Mouse (Mus musculus): ENCODE data around the gene Gm5767.

The Gm5767 gene

DNA sequence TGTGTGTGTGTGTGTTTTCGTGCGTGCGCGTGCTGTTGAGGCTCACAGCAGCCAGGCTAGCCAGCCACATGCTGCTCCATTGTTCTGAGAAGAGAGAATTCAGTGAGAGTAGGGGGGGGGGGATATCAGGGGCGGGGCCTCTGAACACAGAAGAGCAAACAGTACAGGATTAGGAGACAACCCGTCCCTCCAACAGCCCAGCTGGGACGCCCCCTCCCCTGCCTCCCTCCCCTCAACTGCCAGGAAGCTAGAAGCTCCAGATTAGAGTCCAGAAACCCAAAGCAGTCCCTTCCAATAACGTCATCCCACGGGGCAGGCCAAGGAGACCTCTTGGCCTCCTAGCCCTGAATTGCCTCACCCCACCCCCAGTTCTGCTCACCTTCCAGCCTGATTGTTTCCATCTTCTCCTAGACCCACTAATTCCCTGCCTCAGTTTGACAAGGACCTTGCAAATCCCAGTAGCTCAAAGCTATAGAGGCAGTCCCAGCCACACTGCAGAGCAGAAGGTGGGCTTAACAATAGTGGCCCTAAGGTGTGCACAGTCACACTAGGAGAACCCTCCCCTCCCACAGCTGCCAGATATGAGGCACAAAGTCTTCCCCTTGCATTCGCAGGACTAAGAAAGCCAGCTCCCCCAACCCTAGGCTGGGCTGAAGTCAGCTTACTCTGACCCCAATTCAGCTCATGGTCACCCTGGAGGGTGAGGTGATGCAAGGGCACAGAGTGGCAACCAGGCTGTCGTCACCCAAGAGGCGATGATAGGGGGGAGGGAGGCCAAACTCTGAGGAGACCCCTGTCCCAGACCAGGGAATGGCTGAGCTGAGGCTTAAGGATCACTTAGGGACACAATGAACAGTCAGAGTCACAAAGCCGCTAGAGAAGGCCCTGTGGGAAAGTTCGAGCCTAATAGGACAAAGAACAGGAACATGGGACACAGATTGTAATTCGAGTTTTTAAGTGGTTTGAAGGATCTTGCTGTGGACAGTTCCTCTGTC is 10.2 kb upstream of the Gm5767 start:
- no peak for DNase-seq (ENCODE audit: low spot score in 2 of 2)

DNA sequence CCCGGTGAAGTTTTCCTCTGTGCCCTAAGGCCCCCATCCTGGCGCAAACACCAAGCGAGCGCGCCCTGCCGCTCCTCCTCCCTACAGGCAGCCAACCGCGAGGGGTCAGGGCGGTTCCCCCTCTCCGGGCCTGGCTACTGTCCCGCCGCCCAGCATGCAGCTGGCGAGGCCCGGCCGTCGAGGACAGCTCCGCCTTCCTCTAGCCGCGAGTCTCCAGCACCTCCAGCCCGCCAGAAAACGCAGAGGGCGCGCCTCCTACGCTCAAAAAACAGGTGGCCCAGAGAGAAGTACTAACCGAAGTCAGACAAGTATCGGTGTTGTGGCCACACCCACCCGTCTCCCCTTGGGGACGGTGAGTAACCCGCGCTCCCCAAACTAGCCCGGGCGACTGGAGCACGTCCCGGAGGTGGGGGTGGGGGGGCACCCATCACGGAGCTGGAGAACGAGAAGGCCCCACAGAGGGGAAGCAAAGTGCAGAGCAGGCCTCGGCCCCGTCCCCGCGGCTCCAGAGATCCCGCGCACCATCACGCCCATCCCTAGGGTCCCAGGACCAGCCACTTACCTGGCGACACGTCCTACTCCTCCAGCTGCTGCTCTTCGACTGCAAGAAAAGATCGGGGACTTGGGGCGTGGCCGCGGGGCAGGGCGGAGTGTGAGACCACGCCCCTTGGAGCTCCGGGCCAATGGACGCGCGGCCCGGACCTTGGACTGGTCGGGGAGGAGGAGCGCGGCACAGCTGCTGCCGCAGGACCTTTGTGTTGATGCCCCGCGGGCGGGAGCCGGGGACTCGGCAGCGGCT is 8.8 kb upstream of the Gm5767 start, which contains the start of gene Carhsp1:
Carhsp1 (minus strand) TSS at position 605 of the 799 bp plus-strand sequence.
- peak; percentile 45 to 69 for DNase-seq (ENCODE audit: low spot score in 2 of 2)

DNA sequence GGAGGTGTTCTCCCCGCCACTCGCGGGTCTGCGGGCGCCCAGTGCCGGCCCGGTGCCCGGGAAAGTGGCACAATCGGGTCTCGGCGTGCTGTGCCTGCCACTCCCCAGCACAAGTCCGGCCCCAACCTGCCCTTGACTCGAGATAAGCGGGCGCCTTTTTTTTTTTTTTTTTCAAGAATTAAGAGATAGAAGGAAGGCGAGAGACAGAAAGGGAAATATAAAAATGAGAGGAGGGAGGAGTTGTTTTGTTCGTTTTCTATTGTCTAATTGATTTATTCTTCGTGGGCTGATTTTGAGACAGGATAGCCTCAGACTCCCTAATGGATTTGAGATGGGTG is 8.3 kb upstream of the Gm5767 start:
- no peak for DNase-seq (ENCODE audit: low spot score in 2 of 2)

- DNase-seq (ENCODE audit: low spot score in 2 of 2): no peak
These were observed 7.8 kb upstream of the Gm5767 start for GRCm38 (mm10) chr16:8672811-8673210.

DNA sequence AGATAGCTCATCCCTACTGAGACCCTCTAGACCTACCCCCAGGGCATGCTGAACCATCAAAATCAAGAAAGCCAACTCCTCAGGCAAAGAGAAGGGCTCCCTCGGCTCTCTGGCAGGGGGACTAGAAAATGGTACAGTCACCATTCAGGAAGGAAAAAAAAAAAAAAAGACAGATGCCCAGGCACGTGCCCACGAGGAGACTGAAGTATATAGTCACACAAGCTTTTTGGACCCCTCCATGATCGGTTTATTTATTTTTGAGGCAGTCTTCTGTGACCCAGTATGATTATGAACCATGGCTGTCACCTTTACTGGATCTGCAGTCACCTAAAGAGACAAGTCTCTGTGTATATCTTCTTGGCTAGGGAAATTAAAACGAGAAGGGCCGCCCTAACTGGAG is 7.2 kb upstream of the Gm5767 start:
- DNase-seq (ENCODE audit: low spot score in 2 of 2): no peak

- no peak for DNase-seq (ENCODE audit: low spot score in 2 of 2)
These were observed 6.4 kb upstream of the Gm5767 start for GRCm38 (mm10) chr16:8674165-8674564.

GRCm38 (mm10) chr16:8675559-8675958 is 5.0 kb upstream of the Gm5767 start:
- no peak for DNase-seq (ENCODE audit: low spot score in 2 of 2)

DNA sequence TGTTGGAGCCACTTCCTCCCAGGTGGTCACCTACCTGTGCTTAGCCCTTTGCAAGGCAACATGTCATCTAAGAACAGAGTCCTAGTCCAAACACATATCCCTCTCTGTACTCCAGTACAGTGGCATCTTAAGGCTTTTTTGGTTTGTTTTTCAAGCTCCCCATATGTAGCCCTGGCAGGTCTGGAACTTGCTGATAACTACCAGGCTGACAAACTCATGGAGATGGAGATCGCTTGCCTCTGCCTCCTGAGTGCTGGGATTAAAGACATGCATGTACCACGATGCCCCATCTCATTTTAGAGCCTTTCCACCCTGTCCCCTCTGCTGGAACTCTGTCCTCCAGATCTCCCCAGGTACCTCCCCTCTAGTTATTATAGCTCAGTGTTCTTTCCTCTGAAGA is 4.3 kb upstream of the Gm5767 start:
- no peak for DNase-seq (ENCODE audit: low spot score in 2 of 2)

DNA sequence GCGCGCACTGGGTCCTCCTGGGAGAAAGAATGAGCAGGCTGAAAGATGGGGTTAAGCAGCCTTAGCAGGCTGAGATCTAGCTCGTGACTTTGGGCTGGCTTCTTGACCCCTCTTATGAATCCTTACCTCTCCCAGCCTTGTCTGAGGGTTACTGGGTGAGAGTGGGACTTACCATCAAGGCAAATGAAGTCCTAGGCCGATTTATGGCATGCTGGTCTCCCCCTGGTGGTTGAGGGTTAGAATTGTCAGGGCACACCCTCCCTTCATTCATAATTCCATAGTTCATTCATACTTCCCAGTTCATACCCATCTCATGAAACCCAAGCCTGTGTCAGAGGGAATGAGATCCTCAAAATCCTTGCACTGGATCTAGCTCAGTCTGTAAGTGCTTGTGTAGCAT is 3.8 kb upstream of the Gm5767 start:
- DNase-seq (ENCODE audit: low spot score in 2 of 2): no peak

- DNase-seq (ENCODE audit: low spot score in 2 of 2): no peak
These were observed 2.5 kb upstream of the Gm5767 start for GRCm38 (mm10) chr16:8678035-8678434.

- no peak for DNase-seq (ENCODE audit: low spot score in 2 of 2)
These were observed 1.9 kb upstream of the Gm5767 start for GRCm38 (mm10) chr16:8678676-8679075.

- no peak for DNase-seq (ENCODE audit: low spot score in 2 of 2)
These were observed 790 bp upstream of the Gm5767 start for GRCm38 (mm10) chr16:8679780-8680179.

DNA sequence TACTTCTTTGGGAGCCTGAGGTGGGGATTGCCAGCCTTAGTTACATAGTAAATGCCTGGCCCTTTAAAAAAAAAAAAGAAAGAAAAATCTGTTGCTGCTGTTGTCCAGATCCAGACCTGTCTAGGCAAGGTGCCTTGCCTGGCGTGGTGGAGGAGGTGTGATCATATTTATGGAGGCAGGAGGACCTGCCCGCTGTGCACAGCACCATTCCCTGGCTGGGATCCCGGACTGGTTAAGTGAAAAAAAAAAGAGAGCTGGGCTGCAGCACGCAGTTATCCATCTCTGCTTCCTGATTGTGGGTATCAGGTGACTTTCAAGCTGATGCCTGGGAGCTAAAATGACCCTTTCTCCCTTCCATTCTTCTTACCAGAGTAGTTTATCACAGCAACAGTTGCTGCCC is 4.5 kb downstream of the Gm5767 start:
- no peak for DNase-seq (ENCODE audit: low spot score in 2 of 2)

DNA sequence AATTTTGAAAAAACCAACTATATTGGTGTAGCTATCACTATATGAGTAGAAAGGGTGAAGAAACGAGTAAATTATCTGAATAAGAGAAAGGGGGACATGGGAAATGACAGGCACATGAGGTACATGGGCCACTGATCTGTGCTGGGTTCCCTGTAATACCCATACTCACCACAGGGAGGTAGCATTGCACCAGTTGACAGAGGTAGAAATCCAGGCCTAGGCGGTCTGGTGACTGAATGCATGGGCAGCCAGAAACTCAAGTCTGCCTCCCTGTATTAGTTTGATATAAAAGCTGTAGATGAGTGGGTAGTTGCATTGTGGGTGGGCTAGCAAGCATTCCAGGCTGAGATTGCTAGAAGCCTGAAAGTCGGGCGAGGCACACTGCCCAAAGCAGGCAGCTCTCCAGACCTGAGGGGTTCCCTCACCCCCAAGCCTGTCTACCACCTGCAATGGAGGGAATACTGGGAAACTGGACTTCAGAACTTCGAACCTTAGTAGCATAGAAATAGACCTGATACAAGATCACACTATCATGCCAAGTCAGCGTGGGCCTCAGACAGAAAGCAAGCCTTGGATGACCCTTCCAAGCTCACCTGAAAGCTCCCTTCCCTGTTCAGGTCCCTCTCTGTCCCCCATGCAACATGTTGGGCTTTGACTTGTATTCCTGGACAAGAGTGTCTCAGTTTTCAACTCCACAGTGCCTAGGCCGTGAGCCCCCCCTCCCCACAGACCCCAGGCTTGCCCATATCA is 5.7 kb downstream of the Gm5767 start:
- DNase-seq (ENCODE audit: low spot score in 2 of 2): peak; percentile 63 to 69

DNA sequence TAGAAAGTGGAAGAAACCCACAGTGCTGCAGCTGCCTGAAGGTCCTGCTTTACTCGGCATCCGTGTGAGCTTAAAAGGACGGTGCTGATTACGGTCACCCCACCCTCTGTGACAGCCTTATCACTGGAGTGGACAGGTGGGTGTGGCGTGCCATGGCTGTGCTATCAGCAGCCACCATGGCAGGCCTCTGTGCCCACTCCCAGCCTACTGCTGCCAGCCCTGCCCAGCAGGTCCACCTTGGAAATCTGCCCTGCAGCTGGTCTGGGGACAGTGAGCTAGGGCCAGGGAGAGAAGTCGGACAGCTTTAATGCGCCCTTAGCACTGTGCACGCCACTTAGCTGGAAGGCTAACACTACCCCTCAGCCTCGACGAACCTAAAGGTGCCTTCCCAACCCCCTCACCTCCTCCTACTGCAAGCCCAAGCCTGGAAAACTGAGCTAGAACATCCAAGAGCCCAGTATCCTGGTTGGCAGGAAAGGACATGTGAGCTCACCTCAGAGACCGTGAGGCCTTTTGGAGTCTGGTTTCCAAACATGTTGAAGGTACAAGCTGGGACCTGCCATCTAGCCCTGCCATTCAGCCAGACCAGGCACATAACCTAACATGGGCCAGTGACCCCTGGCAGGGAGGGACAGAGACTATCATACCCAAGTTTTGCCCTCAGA is 6.4 kb downstream of the Gm5767 start:
- no peak for DNase-seq (ENCODE audit: low spot score in 2 of 2)

GRCm38 (mm10) chr16:8687559-8688112 is 7.1 kb downstream of the Gm5767 start:
- no peak for DNase-seq (ENCODE audit: low spot score in 2 of 2)

DNA sequence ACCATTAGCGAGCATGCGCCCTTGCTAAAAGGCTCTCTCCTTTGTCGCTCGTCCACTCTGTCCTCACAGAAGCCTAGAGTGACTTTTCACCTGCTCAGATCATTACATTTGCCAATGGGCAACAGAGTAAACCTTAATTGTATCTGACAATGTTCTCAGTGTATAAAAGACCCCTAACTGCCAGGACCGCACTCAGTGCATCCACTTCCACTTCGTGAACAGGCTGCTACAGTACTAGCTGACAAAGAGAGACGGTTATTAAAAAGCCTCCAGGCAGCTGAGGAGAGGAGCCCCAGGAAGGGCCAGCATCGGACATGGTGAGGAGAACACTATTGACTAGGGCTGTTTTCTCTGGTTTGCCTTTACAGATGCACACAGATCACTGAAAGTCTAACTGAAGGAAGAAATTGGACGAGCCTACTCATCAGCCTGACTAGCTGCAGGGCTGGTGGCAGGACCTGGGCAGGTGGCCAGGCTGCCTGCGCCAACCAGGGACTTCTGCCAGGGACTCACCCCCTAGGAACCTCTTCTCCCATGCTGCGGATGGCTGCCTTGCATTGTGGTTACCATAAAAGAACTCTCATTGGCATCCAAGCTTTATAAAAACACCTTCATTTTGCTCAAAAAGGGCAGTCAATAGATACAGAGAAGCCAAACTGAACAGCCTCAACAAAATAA is 9.5 kb downstream of the Gm5767 start:
- DNase-seq (ENCODE audit: low spot score in 2 of 2): no peak

DNA sequence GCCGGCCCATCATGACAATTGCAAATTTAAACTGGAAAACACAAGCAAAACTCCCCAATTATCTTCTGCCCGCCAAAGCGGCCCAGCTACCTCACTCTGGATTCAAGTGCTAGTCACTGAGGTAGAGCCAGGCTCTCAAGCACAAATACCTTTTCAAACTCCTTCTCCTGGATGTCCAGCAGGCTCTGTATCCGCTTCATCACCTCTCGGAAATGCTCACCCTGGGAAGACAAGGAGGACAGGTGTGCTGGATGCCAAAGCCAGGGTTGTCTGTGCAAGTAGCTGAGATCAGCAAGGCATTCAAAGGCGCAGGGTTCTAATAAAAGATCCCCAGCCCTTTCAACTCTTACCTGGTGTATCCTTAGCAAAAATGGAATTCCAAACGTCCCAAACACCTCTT is 10.6 kb downstream of the Gm5767 start:
- DNase-seq (ENCODE audit: low spot score in 2 of 2): no peak

GRCm38 (mm10) chr16:8699556-8699955 is 19.0 kb downstream of the Gm5767 start:
- no peak for DNase-seq (ENCODE audit: low spot score in 2 of 2)

DNA sequence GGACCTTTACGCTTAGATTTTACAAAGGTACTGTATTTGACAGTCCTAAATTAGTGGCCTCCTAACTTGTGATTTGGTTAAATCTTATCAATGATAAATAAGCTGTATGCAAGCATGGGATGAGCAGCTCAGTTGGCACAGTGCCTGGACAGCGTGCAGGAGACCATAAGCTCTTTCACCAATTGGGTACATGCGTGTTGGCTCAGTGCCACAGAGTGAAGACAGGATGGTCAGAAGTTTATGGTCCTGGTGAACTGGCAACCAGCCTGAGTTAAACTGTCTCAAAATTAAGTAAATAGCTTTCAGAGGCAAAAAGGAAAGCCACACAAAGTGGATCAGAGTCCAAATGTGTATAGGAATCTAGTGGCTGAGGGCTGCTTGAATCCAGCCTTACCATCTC is 20.0 kb downstream of the Gm5767 start:
- DNase-seq (ENCODE audit: low spot score in 2 of 2): no peak

- no peak for DNase-seq (ENCODE audit: low spot score in 2 of 2)
These were observed 31.4 kb downstream of the Gm5767 start for GRCm38 (mm10) chr16:8711998-8712397.
